Mouse (Mus musculus) left cerebral cortex, postnatal 25 days (tissue): ENCODE data around the gene Ifngr1. TPM values are rescaled to one million over a fixed set of nuclear protein-coding genes. Genes with fewer than 3 reads are reported as not detected.
A peak's percentile ranks its signal among the peaks of the same experiment; 100 is the strongest.

Source experiments
- DNase-seq, 2 experiments: peaks; one replicate each; pipeline ENCODE4 v3.0.0; 2022; ENCODE audit warnings: low spot score in 2 of 2, mixed read lengths in 1 of 2
- intact Hi-C: fragments of 180-260 bp; cut with DNase I; formaldehyde crosslinking; loops from one replicate; pipeline ENCODE4 v1.15.1; 2025
- total RNA-seq, 2 experiments: library from RNA; stranded (reverse); gene quantifications; 2 replicates each; pipeline ENCODE4 v1.2.3; 2021

Ifngr1 gene
- total RNA-seq, 2 experiments from 2014 or later, result 19.9 to 20.9 TPM

DNA sequence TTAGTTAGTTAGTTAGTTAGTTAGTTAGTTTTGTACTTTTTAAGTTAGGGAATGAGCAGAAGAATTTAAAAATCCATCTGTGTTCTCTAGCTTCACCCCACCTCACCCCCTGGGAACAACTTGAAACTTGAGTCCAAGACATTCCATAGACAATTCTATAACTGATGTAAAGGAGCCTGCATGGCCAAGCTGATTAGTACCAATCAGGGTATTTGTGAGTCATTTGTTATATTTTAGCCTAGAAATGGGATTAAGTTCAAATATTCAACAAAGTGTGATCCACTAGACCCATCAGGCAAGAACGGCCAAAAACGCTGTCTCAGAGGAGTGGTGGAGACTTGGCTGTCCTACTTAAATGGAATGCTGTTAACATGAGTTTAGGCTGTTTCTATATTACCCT, 35.6 kb downstream of the Ifngr1 start:
- no peak for DNase-seq
- intact Hi-C loops, result no loop called here

- intact Hi-C loops, result no loop called here
- no peak for DNase-seq
Measured at GRCm38 (mm10) chr10:19627748-19628147, 36.0 kb downstream of the Ifngr1 start.

DNA sequence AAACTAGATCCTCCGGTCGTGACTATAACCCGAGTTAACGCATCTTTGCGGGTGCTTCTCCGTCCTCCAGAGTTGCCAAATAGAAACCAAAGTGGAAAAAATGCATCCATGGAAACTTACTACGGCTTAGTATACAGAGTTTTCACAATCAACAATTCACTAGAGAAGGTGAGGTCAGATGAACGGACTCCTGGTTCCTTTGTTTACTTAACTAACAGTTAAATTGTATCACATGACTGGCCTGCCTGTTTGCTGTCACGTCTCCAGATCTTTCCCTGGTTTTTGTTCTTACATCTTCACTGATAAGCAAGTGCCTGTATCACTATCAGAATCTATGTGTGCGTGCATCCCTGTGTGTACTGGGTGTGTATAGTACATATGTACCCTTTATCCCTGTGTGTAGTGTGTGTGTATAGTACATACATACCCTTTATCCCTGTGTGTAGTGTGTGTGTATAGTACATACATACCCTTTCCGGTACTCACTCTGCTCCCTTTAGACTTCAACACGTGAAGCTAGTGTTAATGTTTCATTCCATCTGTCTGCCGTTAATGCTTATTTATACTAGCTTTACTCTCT, 40.0 kb downstream of the Ifngr1 start:
- intact Hi-C loops, result no loop called here
- no peak for DNase-seq

GRCm38 (mm10) chr10:19638851-19639250, 47.1 kb downstream of the Ifngr1 start:
- DNase-seq, result no peak
- intact Hi-C loops, result no loop called here

- no peak for DNase-seq
- intact Hi-C loops, result no loop called here
Measured at GRCm38 (mm10) chr10:19639630-19640029, 47.9 kb downstream of the Ifngr1 start.

DNA sequence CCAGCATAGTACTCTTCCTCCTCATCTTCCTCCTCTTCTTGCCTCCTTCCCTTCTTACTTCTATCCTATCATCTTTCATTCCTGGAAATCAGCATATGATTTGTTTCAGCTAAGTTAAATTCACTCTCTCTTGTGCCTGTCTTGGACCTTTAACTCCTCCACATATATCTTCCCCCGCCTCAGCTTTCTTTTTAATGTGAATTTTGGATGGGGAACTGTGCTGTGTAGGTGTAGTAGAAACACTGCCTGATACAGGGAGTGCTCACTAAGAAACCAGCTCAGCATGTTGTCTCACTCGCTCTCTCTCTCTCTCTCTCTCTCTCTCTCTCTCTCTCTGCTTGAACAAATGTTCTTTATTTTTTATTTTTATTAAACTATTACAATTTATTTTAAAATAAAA, 53.4 kb downstream of the Ifngr1 start:
- intact Hi-C loops, result no loop called here
- DNase-seq, result peak; percentile 14 to 77

DNA sequence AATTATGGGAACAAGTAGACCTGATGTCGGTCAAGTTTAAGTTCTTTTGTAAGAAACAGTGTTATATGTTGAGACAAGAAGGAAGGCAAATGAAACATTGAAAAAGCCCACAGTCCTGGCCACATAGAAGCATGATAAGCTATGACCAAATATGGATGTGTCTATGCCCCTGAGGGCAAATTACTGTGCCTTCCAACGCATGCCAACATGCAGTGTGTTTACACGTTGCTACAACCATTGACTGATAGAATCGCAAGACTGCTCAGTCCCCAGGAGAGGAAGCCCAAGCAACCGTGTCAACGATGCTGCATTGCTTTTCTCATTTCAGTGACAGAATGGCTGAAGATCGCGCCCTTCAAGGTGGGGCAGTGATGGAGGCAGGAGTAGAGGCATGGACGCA, 65.7 kb downstream of the Ifngr1 start:
- no peak for DNase-seq
- intact Hi-C loops, result no loop called here

Other genes starting within 250 kb of the Ifngr1 start
- gene Olig3, start 235.4 kb upstream of the Ifngr1 start, total RNA-seq, result not detected
- not detected for gene Il22ra2, start 30.0 kb downstream of the Ifngr1 start, total RNA-seq
- under 1 TPM; 0.32 to 0.73 TPM for gene Il20ra, start 120.6 kb downstream of the Ifngr1 start, total RNA-seq